Mouse (Mus musculus): ENCODE data around the gene Unc13c. TPM values are rescaled to one million over a fixed set of nuclear protein-coding genes. Genes with fewer than 3 reads are reported as not detected.

The Unc13c gene
- total RNA-seq (2014; rRNA removed; ENCODE audit: low replicate concordance) (0.88 and 1.7 TPM in 2 replicates), polyA plus RNA-seq (2015; fragmentation: Nextera tagmentation; extraction: Ambion mirVana) (0.57 and 0.66 TPM in 2 replicates)

DNA sequence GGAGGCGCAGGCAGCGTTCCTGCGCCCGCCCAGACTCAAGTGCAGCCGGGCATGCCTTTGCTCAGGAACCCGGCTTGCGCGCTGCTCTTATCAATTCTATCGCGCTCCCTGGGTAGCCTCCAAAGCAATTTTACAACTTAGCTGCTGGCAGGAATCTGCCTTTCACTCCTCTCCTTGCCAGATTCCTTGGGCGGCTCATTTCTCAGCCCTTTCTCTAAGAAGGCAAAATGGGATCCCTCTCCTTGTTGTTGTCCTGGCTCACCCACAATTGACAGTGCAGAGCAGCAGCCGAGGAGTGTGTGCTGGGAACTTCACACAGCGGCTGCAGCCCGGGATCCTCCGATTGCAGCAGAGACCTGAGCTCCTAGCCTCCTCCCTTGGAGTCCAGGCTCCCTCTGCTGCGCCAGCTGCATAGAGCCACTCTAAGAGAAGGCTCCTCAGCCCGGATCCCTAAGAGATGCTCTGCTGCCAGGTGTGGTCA is at the start of gene Unc13c:
Gene Unc13c (minus strand): TSS at position 326 of the 481 bp plus-strand sequence.
- peak; percentile 39 for TF ChIP-seq CTCF (IDR thresholded peaks at IDR 0.05; ENCODE audit: low read depth)
- no peak for TF ChIP-seq EP300 (IDR thresholded peaks at IDR 0.05; ENCODE audit: low read depth)
- WGBS, result 2% methylated on average over 17 of the region's 17 CpGs

DNA sequence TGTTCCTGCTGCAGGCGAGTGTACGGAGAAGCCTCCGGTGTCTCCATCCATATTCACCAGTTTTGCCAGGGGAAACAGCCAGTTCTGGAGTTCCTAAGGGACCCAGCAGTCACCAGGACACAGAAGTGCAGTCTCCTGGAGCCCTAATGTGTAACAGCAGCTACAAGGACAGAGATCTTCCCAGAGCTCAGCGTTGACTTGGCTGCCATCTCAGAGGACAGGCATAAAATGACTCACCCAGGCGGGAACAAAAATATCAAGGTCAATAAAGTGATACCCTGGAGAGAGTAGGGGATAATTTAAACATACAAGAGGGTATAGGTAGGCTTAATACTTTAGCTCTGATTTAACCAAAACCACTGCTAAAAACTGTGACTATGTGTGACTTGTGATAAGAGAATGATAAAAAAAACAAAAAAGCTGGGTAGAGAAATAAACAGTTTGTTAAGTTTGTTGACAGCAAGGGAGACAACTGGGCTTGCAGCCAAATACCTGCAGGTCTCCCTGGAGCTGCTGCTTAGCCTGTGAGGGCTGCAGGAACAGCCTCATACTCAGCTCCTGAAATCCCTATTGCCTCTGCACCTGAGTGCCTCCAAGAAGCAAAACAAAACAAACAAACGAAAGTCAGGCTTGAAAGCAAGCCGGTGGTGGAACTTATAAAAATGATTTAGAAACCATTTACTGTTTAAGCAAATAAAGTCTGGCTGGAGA is 39.4 kb upstream of the Unc13c start:
- WGBS, result 56% methylated on average over 7 of the region's 7 CpGs
- no peak overlapping the region for H3K9ac ChIP-seq (replicated peaks; ENCODE audit: low read depth, low read length)
- H3K4me2 ChIP-seq (ENCODE audit: low read depth, low read length), result peak overlapping the region; percentile 25; the same call in 1 of the 2 replicates
- no peak overlapping the region for H3K4me3 ChIP-seq (ENCODE audit: low read depth, low read length)
- DNase-seq (ENCODE audit: low spot score) (no peak), ATAC-seq (ENCODE audit: insufficient read depth, low read depth) (no peak)
- H3K4me1 ChIP-seq (ENCODE audit: control insufficient read depth, insufficient read depth), result peaks cover 6% of the 10 kb centered on the region; the same call in 1 of the 2 replicates
- H3K27ac ChIP-seq (ENCODE audit: low read depth), result no peak overlapping the region
- no peaks in the 10 kb centered on the region for H3K27me3 ChIP-seq (ENCODE audit: control insufficient read depth, insufficient read depth, low read length)
- no peak for TF ChIP-seq EP300 (IDR thresholded peaks at IDR 0.05; ENCODE audit: low read depth)
- no peak for TF ChIP-seq CTCF (IDR thresholded peaks at IDR 0.05; ENCODE audit: low read depth)
- H3K36me3 ChIP-seq (replicated peaks; ENCODE audit: control insufficient read depth, insufficient read depth, low read length), result no peaks in the 10 kb centered on the region
- H3K9me3 ChIP-seq (replicated peaks; ENCODE audit: control insufficient read depth, low read length), result no peaks in the 10 kb centered on the region

More for the DNA sequence above, at the start of gene Unc13c:
- peak within 1 kb of the TSS; percentile 46 for H3K4me3 ChIP-seq (ENCODE audit: low read depth, low read length)
- ATAC-seq (ENCODE audit: insufficient read depth, low read depth), result peak; percentile 68
- H3K4me2 ChIP-seq (ENCODE audit: low read depth, low read length), result peak within 1 kb of the TSS; percentile 60
- H3K9me3 ChIP-seq (replicated peaks; ENCODE audit: control insufficient read depth, low read length), result no peaks in the 10 kb centered on the region
- DNase-seq (ENCODE audit: low spot score), result peak; percentile 47
- H3K4me1 ChIP-seq (ENCODE audit: control insufficient read depth, insufficient read depth), result peaks cover 25% of the 10 kb centered on the region
- H3K27ac ChIP-seq (ENCODE audit: low read depth), result no peak within 1 kb of the TSS
- H3K9ac ChIP-seq (replicated peaks; ENCODE audit: low read depth, low read length), result peak within 1 kb of the TSS; percentile 9
- H3K36me3 ChIP-seq (replicated peaks; ENCODE audit: control insufficient read depth, insufficient read depth, low read length), result no peaks in the 10 kb centered on the region
- H3K27me3 ChIP-seq (ENCODE audit: control insufficient read depth, insufficient read depth, low read length), result no peaks in the 10 kb centered on the region

DNA sequence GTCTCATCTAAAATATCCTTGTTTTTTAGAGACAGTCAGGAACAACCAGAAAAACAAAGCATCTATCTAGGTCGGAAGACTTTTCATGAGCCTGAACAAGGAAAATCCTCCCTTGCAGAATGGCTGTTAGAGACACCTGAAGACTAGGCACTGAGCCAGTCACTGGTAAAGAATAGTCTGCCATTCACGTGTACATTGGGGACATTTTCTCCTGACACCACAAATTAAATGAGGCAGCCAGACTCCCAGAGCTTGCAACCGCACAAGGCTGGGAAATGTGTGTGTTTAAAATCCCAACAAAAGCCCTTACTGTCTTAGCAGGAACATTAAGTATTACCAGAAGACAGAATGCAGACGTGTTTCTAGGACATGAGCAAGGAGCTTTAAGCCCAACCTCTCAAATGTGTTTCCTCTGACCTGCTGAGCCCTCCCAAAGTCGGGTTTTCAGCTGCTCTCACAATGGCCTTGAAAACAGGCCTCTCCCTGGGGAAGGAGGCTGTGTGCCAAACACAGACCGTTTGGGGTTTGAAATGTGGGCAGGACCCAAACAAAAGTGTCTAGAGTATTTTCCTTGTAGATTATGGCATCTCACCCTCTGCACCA is 33.7 kb upstream of the Unc13c start:
- Histone ChIP-seq H3K4me1 (ENCODE audit: control insufficient read depth, insufficient read depth) (no peaks in the 10 kb centered on the region), H3K9ac (replicated peaks; ENCODE audit: low read depth, low read length) (no peak overlapping the region), H3K9me3 (replicated peaks; ENCODE audit: control insufficient read depth, low read length) (no peaks in the 10 kb centered on the region), H3K4me3 (ENCODE audit: low read depth, low read length) (no peak overlapping the region), H3K27me3 (ENCODE audit: control insufficient read depth, insufficient read depth, low read length) (no peaks in the 10 kb centered on the region), H3K27ac (ENCODE audit: low read depth) (no peak overlapping the region), H3K4me2 (ENCODE audit: low read depth, low read length) (no peak overlapping the region), H3K36me3 (replicated peaks; ENCODE audit: control insufficient read depth, insufficient read depth, low read length) (no peaks in the 10 kb centered on the region)
- TF ChIP-seq EP300 (IDR thresholded peaks at IDR 0.05; ENCODE audit: low read depth) (no peak), CTCF (IDR thresholded peaks at IDR 0.05; ENCODE audit: low read depth) (no peak)
- 30% methylated on average over 6 of the region's 6 CpGs for WGBS
- DNase-seq (ENCODE audit: low spot score), result no peak
- ATAC-seq (ENCODE audit: insufficient read depth, low read depth), result no peak

DNA sequence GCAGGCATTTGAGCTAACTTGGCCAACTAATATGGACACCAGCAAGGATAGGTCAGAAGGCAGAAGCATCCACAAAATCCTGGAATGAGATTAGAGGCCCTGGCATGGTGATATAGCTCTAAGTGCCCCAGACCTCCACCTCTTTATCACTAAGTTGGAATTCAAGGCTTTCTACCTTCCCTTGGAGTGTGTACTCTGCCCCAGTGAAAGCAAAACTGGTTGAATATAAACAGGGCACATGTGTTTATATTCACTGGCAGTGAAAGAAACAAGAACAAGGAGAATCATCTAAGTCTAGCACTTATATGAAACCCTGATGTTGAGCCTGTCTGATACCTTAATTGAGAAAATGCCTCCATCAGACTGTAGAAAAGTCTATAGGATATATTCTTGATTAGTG is 19.3 kb upstream of the Unc13c start:
- H3K9me3 ChIP-seq (replicated peaks; ENCODE audit: control insufficient read depth, low read length), result peaks cover 9% of the 10 kb centered on the region; the same call in 1 of the 2 replicates
- no peaks in the 10 kb centered on the region for H3K27me3 ChIP-seq (ENCODE audit: control insufficient read depth, insufficient read depth, low read length)
- ATAC-seq (ENCODE audit: insufficient read depth, low read depth) (no peak), DNase-seq (ENCODE audit: low spot score) (no peak)
- H3K27ac ChIP-seq (ENCODE audit: low read depth), result no peak overlapping the region
- no peak overlapping the region for H3K4me2 ChIP-seq (ENCODE audit: low read depth, low read length)
- TF ChIP-seq EP300 (IDR thresholded peaks at IDR 0.05; ENCODE audit: low read depth) (no peak), CTCF (IDR thresholded peaks at IDR 0.05; ENCODE audit: low read depth) (no peak)
- no peaks in the 10 kb centered on the region for H3K36me3 ChIP-seq (replicated peaks; ENCODE audit: control insufficient read depth, insufficient read depth, low read length)
- H3K9ac ChIP-seq (replicated peaks; ENCODE audit: low read depth, low read length), result no peak overlapping the region
- H3K4me3 ChIP-seq (ENCODE audit: low read depth, low read length), result no peak overlapping the region
- no peaks in the 10 kb centered on the region for H3K4me1 ChIP-seq (ENCODE audit: control insufficient read depth, insufficient read depth)

GRCm38 (mm10) chr9:73987236-73987635 is 18.5 kb upstream of the Unc13c start:
- TF ChIP-seq EP300 (IDR thresholded peaks at IDR 0.05; ENCODE audit: low read depth) (no peak), CTCF (IDR thresholded peaks at IDR 0.05; ENCODE audit: low read depth) (no peak)
- no peak overlapping the region for H3K4me3 ChIP-seq (ENCODE audit: low read depth, low read length)
- no peak for DNase-seq (ENCODE audit: low spot score)
- no peaks in the 10 kb centered on the region for H3K27me3 ChIP-seq (ENCODE audit: control insufficient read depth, insufficient read depth, low read length)
- no peaks in the 10 kb centered on the region for H3K36me3 ChIP-seq (replicated peaks; ENCODE audit: control insufficient read depth, insufficient read depth, low read length)
- no peak overlapping the region for H3K27ac ChIP-seq (ENCODE audit: low read depth)
- H3K4me2 ChIP-seq (ENCODE audit: low read depth, low read length), result no peak overlapping the region
- no peaks in the 10 kb centered on the region for H3K4me1 ChIP-seq (ENCODE audit: control insufficient read depth, insufficient read depth)
- 65% methylated on average over 2 of the region's 2 CpGs for WGBS
- no peak overlapping the region for H3K9ac ChIP-seq (replicated peaks; ENCODE audit: low read depth, low read length)
- peaks cover 9% of the 10 kb centered on the region; the same call in 1 of the 2 replicates for H3K9me3 ChIP-seq (replicated peaks; ENCODE audit: control insufficient read depth, low read length)
- no peak for ATAC-seq (ENCODE audit: insufficient read depth, low read depth)
